Mouse (Mus musculus): ENCODE results near the gene Ppt2. TPM values are rescaled to one million over a fixed set of nuclear protein-coding genes. Genes with fewer than 3 reads are reported as not detected.

Ppt2 gene
- total RNA-seq (2015) (37.0 and 41.4 TPM in 2 replicates), total RNA-seq (2017) (25.6 and 26.8 TPM in 2 replicates)

DNA sequence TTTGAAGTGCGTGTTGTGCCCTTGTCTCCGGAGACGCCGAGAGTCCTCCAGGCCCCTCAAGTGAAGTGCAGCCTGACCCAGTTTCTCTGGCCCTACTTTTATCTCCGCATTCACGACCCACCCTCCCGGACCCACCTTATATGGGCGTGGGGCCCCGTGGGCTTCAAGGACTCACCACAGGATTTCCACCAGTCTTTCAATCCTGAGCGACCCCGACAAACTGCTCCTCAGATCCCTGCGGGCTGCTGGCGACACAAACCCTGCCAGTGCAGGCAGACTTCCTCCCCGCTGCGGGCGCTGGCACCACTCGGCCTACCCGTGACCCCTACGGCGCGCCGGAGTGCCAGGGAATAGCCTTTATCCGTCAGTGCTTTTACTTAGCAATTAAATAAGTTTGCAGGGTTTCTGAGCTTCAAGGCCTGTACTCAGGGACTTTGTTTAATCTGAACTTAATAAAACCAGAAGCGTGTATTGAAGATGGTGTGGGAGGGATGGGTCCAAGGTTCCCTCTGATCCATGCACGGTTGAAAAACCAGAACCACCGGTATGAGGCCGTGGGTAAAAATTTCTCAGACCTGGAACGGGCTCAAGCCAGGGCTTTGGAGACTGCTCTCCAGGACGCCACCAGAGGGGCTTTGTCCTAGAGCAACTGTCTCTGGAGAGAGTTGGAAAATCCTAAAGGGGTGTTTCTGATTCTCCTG, at the start of gene Ppt2:
Gene Ppt2 (minus strand): TSS at position 568 of the 701 bp plus-strand sequence.
- peak; percentile 25; the same call in 1 of the 2 replicates for ATAC-seq (ENCODE audit: poor library complexity, severe bottlenecking)

GRCm38 (mm10) chr17:34676671-34677070, 48.4 kb upstream of the Ppt2 start:
- ATAC-seq (ENCODE audit: poor library complexity, severe bottlenecking) = no peak

GRCm38 (mm10) chr17:34676093-34676460, 47.8 kb upstream of the Ppt2 start:
- no peak for ATAC-seq (ENCODE audit: poor library complexity, severe bottlenecking)

DNA sequence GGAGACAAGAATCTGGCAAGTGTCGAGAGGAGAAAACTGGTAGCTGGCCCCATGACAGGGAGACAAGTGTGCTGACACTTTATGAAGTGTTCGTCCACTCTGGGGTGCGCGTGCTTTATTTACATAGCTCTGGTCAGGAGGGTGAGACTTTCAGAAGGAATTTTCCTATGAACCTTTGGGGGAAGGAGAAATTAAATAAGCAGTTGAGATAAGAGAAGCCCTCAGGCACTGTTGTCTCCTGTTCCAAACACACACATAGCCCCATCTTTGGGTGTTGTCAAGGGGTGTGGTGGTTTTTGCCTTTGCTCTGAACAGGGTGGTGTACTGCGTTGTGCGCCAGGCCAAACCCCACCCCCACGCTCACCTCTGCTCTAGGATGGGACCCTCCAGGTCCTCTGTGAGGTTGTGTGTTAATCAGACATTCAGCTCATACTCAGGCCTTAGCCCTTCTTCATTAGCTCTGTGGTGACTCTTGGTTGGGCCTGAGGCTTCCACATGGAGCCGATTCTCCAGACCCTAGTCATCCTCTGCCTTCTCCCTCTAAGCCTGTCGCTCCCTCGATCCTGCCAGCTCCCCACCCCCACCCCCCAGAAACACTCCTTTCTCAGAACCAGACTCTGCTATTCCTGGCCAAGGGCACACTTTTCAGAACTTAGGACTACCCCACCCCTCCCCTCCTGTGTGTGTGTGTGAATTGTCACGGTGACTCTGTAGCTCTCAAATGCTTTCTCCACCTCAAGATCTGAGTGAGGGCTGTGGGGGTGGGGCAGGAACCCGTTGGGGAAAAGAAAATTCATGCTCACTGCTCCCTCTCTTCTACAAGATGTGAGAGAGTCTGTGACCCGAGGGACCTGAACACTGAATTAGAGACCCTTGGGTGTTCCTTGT, 47.1 kb upstream of the Ppt2 start:
- ATAC-seq (ENCODE audit: poor library complexity, severe bottlenecking) = no peak

- ATAC-seq (ENCODE audit: poor library complexity, severe bottlenecking) = no peak
These were observed 46.4 kb upstream of the Ppt2 start for GRCm38 (mm10) chr17:34674524-34675204.

- no peak for ATAC-seq (ENCODE audit: poor library complexity, severe bottlenecking)
These were observed 44.8 kb upstream of the Ppt2 start for GRCm38 (mm10) chr17:34673139-34673538.

GRCm38 (mm10) chr17:34672246-34672792, 44.0 kb upstream of the Ppt2 start:
- no peak for ATAC-seq (ENCODE audit: poor library complexity, severe bottlenecking)

DNA sequence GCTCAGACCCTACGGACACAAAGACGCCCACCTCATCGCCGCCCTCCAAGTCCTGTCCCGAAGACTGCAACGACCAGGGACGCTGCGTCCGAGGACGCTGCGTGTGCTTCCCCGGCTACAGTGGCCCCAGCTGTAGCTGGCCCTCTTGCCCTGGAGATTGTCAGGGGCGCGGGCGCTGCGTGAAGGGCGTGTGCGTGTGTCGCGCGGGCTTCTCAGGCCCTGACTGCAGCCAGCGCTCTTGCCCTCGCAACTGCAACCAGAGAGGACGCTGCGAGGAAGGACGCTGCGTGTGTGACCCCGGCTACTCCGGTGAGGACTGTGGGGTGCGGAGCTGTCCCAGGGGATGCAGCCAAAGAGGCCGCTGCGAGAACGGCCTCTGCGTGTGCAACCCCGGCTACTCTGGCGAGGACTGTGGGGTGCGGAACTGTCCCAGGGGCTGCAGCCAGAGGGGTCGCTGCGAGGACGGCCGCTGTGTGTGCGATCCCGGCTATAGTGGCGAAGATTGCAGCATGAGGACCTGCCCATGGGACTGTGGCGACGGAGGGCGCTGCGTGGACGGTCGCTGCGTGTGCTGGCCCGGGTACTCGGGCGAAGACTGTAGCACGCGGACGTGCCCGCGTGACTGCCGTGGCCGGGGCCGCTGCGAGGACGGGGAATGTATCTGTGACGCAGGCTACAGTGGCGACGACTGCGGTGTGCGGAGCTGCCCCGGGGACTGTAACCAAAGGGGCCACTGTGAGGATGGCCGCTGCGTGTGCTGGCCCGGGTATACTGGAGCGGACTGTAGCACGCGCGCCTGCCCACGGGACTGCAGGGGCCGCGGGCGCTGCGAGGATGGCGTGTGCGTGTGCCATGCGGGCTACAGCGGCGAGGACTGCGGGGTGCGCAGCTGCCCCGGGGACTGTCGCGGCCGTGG, 43.1 kb upstream of the Ppt2 start:
- no peak for ATAC-seq (ENCODE audit: poor library complexity, severe bottlenecking)

GRCm38 (mm10) chr17:34670235-34670634, 41.9 kb upstream of the Ppt2 start, which contains the start of gene Tnxb:
TSS of gene Tnxb (plus strand) at chr17:34670535.
- no peak for ATAC-seq (ENCODE audit: poor library complexity, severe bottlenecking)

DNA sequence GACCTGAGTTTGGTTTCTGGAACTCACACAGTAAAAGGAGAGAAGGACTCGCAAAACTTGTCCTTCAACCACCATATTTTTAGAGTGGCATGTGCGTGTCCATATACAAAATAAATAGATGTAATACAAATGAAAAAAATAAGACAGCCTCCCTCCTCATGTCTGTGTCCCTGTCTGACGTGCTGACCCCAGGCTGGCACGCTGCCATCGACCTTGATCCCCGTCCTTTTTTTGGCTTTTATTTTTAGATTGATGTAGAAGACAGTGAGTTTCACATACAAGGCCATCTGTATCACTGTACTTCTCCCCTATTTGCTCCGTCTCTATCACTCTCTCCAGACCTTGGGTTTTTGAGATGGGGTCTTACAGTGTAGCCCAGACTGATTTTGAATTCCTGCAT, 36.2 kb upstream of the Ppt2 start:
- ATAC-seq (ENCODE audit: poor library complexity, severe bottlenecking) = no peak

DNA sequence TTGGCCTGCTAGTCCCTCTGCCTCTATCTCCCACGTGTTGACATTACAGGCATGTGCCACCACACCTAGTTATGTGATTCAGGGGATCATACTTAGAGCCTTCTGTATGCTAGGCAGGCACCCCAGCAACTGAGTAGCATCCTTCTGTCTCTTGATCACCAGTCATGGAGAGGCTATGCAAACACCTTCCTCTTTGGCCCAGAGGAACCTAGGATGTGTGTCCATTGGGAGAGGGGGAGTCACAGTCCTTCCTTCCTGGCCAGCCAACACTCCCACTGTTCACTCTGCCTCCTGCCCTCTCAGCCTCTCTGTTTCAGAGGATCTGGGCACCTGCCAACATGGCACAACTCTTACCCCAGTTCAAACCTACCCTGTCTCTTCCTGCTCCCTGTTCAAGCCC, 35.2 kb upstream of the Ppt2 start:
- ATAC-seq (ENCODE audit: poor library complexity, severe bottlenecking) = no peak

- no peak for ATAC-seq (ENCODE audit: poor library complexity, severe bottlenecking)
These were observed 34.7 kb upstream of the Ppt2 start for GRCm38 (mm10) chr17:34662978-34663377.

DNA sequence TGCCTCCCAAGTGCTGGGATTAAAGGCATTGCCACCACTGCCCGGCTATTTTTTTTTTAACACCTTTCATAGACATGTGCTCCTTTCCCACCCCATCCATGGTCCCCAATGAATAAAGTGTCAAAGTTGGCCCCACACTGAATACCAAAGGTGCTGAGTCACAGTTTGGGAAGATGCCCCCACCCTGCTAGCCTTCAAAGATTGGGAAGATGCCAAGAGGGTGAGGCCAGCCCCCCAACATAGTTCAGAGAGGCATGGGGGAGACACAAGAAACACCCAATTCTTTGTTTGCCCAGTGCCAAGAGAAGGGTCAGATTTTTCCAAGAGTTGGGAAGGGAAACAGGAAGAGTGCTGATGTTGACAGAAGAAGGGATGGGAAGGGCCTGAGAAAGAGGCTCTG, 34.2 kb upstream of the Ppt2 start:
- no peak for ATAC-seq (ENCODE audit: poor library complexity, severe bottlenecking)

DNA sequence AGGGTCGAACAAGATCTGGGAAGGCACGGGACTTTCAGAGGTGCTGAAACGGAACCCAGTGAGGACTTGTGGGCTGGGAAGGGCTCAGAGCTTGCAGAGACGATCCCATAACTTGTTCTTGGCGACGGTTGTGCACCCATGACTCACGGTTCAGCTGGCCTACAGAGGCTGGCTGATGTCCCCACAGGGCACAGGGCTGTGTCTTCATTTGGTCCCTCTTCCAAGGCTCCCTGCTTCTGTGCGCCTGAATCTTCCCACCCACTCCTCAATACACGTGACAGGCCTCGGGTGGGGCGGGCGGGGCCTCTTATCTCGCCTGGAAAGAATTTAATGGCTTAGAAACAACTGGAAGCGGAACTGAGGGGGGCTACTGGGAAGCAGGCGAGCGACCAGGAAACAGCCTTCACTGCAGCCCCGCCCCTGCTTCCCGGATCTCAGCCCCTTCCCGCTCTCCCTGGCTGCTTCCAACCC, 32.8 kb upstream of the Ppt2 start:
- no peak for ATAC-seq (ENCODE audit: poor library complexity, severe bottlenecking)

DNA sequence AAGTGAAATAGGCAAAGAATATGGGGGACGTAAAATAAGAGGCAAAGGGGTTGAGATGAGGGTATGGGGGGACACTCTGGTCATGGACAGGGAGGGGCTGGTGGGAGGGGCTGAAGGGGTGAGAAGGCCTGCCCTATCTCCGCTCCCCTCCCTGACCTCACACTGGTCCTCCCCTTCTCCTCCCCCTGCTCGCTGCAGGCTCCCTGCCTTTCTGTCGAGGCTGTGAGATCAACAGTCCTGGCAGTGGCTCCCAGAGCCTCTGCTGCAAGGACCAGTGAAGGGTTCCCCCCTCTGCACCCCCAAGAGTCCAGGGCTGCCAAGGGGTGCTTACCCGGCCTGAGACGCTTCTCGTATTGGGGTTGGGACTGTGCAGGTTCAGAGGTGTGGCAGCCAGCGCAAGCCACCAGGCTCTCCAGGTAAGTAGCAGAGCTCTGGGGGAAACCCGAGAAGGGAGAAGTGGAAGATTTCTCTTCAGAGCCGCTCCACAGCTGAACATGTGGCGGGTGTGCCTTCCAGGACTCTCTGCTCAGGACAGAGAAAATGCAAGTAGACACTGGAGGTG, 32.0 kb upstream of the Ppt2 start:
- ATAC-seq (ENCODE audit: poor library complexity, severe bottlenecking) = no peak

- no peak for ATAC-seq (ENCODE audit: poor library complexity, severe bottlenecking)
These were observed 31.5 kb upstream of the Ppt2 start for GRCm38 (mm10) chr17:34659897-34660214.

GRCm38 (mm10) chr17:34659181-34659896, 31.0 kb upstream of the Ppt2 start:
- ATAC-seq (ENCODE audit: poor library complexity, severe bottlenecking) = no peak

- no peak for ATAC-seq (ENCODE audit: poor library complexity, severe bottlenecking)
These were observed 30.3 kb upstream of the Ppt2 start for GRCm38 (mm10) chr17:34658591-34658990.

GRCm38 (mm10) chr17:34658145-34658544, 29.8 kb upstream of the Ppt2 start:
- ATAC-seq (ENCODE audit: poor library complexity, severe bottlenecking) = no peak

Measured in megakaryocyte, adult 5-6 weeks (primary cell).